Mouse (Mus musculus) neural tube, embryonic 13.5 days (tissue): ENCODE measurements around the gene Peg10. TPM values are rescaled to one million over a fixed set of nuclear protein-coding genes. Genes with fewer than 3 reads are reported as not detected.

Experiments used
- ATAC-seq: fragments of 200-750 bp; cut with Nextera tagmentation; 2 replicates; pipeline ENCODE4 v1.8.0; 2017; ENCODE audit warnings: low read depth, mild to moderate bottlenecking, moderate TSS enrichment, moderate library complexity
- H3K27ac ChIP-seq: fragments of 300-500 bp; sonication (generic); replicated peaks from 2 replicates; pipeline ENCODE4 v1.5.1; 2015; ENCODE audit warnings: moderate library complexity, mild to moderate bottlenecking, inconsistent platforms
- H3K27me3 ChIP-seq: fragments of 300-500 bp; sonication (generic); 2 replicates; pipeline ENCODE4 v1.6.1; 2015; ENCODE audit warnings: mild to moderate bottlenecking, inconsistent platforms
- H3K36me3 ChIP-seq: fragments of 300-500 bp; sonication (generic); 2 replicates; pipeline ENCODE4 v1.6.1; 2015; ENCODE audit warnings: mild to moderate bottlenecking, inconsistent platforms
- H3K4me1 ChIP-seq: fragments of 300-500 bp; sonication (generic); replicated peaks from 2 replicates; pipeline ENCODE4 v1.6.1; 2015; ENCODE audit warnings: inconsistent platforms
- H3K4me2 ChIP-seq: fragments of 300-500 bp; sonication (generic); 2 replicates; pipeline ENCODE4 v1.6.1; 2015; ENCODE audit warnings: inconsistent platforms, mild to moderate bottlenecking, moderate library complexity
- H3K4me3 ChIP-seq: fragments of 300-500 bp; sonication (generic); 2 replicates; pipeline ENCODE4 v1.5.1; 2015; ENCODE audit warnings: mild to moderate bottlenecking, inconsistent platforms
- H3K9ac ChIP-seq: fragments of 300-500 bp; sonication (generic); 2 replicates; pipeline ENCODE4 v1.6.1; 2015; ENCODE audit warnings: moderate library complexity, mild to moderate bottlenecking, inconsistent platforms
- H3K9me3 ChIP-seq: fragments of 300-500 bp; sonication (generic); 2 replicates; pipeline ENCODE4 v1.6.1; 2016; ENCODE audit warnings: inconsistent platforms
- WGBS: fragments of 180-500 bp; shearing (Covaris S2); methylation state at CpG from one replicate; pipeline ENCODE4 v1.1.7; 2015; 5-methylcytosine and 5-hydroxymethylcytosine counted together
- polyA plus RNA-seq: library from polyadenylated mRNA; unstranded; fragments of >200 nt; fragmentation: Nextera tagmentation; extraction: Ambion mirVana; gene quantifications from 2 replicates; pipeline ENCODE4 v1.2.1, GENCODE M21; 2015

The Peg10 gene
- polyA plus RNA-seq = 4.5 and 5.7 TPM in 2 replicates

- Histone ChIP-seq H3K27ac (peak within 1 kb of the TSS; percentile 83), H3K4me1 (peaks cover 12% of the 10 kb centered on the region), H3K27me3 (no peaks in the 10 kb centered on the region), H3K9ac (peak within 1 kb of the TSS; percentile 74), H3K36me3 (no peaks in the 10 kb centered on the region), H3K4me2 (peak within 1 kb of the TSS; percentile 67), H3K9me3 (peaks cover 11% of the 10 kb centered on the region), H3K4me3 (peak within 1 kb of the TSS; percentile 46)
- 52% methylated on average over 36 of the region's 38 CpGs for WGBS
- peak; percentile 72 for ATAC-seq
Observed at GRCm38 (mm10) chr6:4746696-4747439, at the start of gene Peg10, which contains the start of gene Sgce. Peg10 (plus strand) TSS chr6:4747306. Sgce (minus strand) TSS chr6:4747207.

- no peak overlapping the region for H3K27ac ChIP-seq
- H3K27me3 ChIP-seq = no peaks in the 10 kb centered on the region
- H3K9ac ChIP-seq = no peak overlapping the region
- no peak overlapping the region for H3K4me3 ChIP-seq
- H3K9me3 ChIP-seq = no peaks in the 10 kb centered on the region; the same call in 1 of the 2 replicates
- WGBS = 89% methylated on average over 8 of the region's 8 CpGs
- no peaks in the 10 kb centered on the region for H3K4me1 ChIP-seq
- H3K36me3 ChIP-seq = 0 out of 2 replicates have a peak, but pooled peaks cover 7% of the 10 kb centered on the region
- no peak overlapping the region for H3K4me2 ChIP-seq
- ATAC-seq = no peak
Observed at GRCm38 (mm10) chr6:4701641-4702040, 45.5 kb upstream of the Peg10 start.

- no peak for ATAC-seq
- Histone ChIP-seq H3K27me3 (no peaks in the 10 kb centered on the region), H3K27ac (no peak overlapping the region), H3K4me2 (no peak overlapping the region), H3K9me3 (no peaks in the 10 kb centered on the region), H3K36me3 (peaks cover 12% of the 10 kb centered on the region; the same call in 1 of the 2 replicates), H3K9ac (no peak overlapping the region), H3K4me3 (no peak overlapping the region), H3K4me1 (no peaks in the 10 kb centered on the region)
- WGBS = 87% methylated on average over 7 of the region's 7 CpGs
Observed at GRCm38 (mm10) chr6:4703908-4704307, 43.2 kb upstream of the Peg10 start.

- no peak for ATAC-seq
- Histone ChIP-seq H3K9me3 (no peaks in the 10 kb centered on the region), H3K9ac (no peak overlapping the region), H3K27me3 (no peaks in the 10 kb centered on the region), H3K4me2 (no peak overlapping the region), H3K4me1 (no peaks in the 10 kb centered on the region), H3K4me3 (no peak overlapping the region), H3K27ac (no peak overlapping the region), H3K36me3 (peaks cover 22% of the 10 kb centered on the region; the same call in 1 of the 2 replicates)
- 71% methylated on average over 5 of the region's 5 CpGs for WGBS
Observed at GRCm38 (mm10) chr6:4706415-4706814, 40.7 kb upstream of the Peg10 start.

GRCm38 (mm10) chr6:4708971-4709370, 38.1 kb upstream of the Peg10 start:
- Histone ChIP-seq H3K9me3 (no peaks in the 10 kb centered on the region), H3K4me2 (no peak overlapping the region), H3K4me3 (no peak overlapping the region), H3K36me3 (peaks cover 17% of the 10 kb centered on the region; the same call in 1 of the 2 replicates), H3K27ac (no peak overlapping the region), H3K27me3 (no peaks in the 10 kb centered on the region), H3K9ac (no peak overlapping the region), H3K4me1 (no peaks in the 10 kb centered on the region)
- 91% methylated on average over 1 of the region's 1 CpGs for WGBS
- no peak for ATAC-seq

- H3K27me3 ChIP-seq = no peaks in the 10 kb centered on the region
- ATAC-seq = no peak
- no peak overlapping the region for H3K4me2 ChIP-seq
- H3K27ac ChIP-seq = no peak overlapping the region
- no peaks in the 10 kb centered on the region for H3K9me3 ChIP-seq
- H3K9ac ChIP-seq = no peak overlapping the region
- H3K4me1 ChIP-seq = no peaks in the 10 kb centered on the region
- 0 out of 2 replicates have a peak, but pooled peaks cover 4% of the 10 kb centered on the region for H3K36me3 ChIP-seq
- 93% methylated on average over 2 of the region's 2 CpGs for WGBS
- no peak overlapping the region for H3K4me3 ChIP-seq
Observed at GRCm38 (mm10) chr6:4716171-4716570, 30.9 kb upstream of the Peg10 start.

GRCm38 (mm10) chr6:4717344-4717743, 29.8 kb upstream of the Peg10 start:
- Histone ChIP-seq H3K27me3 (no peaks in the 10 kb centered on the region), H3K36me3 (0 out of 2 replicates have a peak, but pooled peaks cover 4% of the 10 kb centered on the region), H3K9me3 (no peaks in the 10 kb centered on the region), H3K4me1 (peaks cover 8% of the 10 kb centered on the region; the same call in 1 of the 2 replicates), H3K27ac (no peak overlapping the region), H3K4me3 (no peak overlapping the region), H3K9ac (no peak overlapping the region), H3K4me2 (no peak overlapping the region)
- 84% methylated on average over 2 of the region's 2 CpGs for WGBS
- ATAC-seq = no peak

- no peak overlapping the region for H3K27ac ChIP-seq
- H3K9ac ChIP-seq = no peak overlapping the region
- H3K4me2 ChIP-seq = no peak overlapping the region
- H3K36me3 ChIP-seq = no peaks in the 10 kb centered on the region
- H3K9me3 ChIP-seq = no peaks in the 10 kb centered on the region
- H3K4me1 ChIP-seq = peaks cover 38% of the 10 kb centered on the region
- ATAC-seq = no peak
- H3K4me3 ChIP-seq = no peak overlapping the region
- 36% methylated on average over 6 of the region's 6 CpGs for WGBS
- H3K27me3 ChIP-seq = no peaks in the 10 kb centered on the region
Observed at GRCm38 (mm10) chr6:4722142-4722541, 25.0 kb upstream of the Peg10 start.

- Histone ChIP-seq H3K4me3 (no peak overlapping the region), H3K4me1 (peaks cover 38% of the 10 kb centered on the region), H3K9ac (no peak overlapping the region), H3K27me3 (no peaks in the 10 kb centered on the region), H3K36me3 (no peaks in the 10 kb centered on the region), H3K4me2 (no peak overlapping the region), H3K27ac (no peak overlapping the region), H3K9me3 (no peaks in the 10 kb centered on the region)
- no peak for ATAC-seq
- WGBS = 81% methylated on average over 13 of the region's 13 CpGs
Observed at GRCm38 (mm10) chr6:4722739-4723138, 24.4 kb upstream of the Peg10 start.

- H3K4me2 ChIP-seq = peak overlapping the region; percentile 43
- H3K27ac ChIP-seq = peak overlapping the region; percentile 9; the same call in 1 of the 2 replicates
- H3K4me1 ChIP-seq = peaks cover 38% of the 10 kb centered on the region
- no peak overlapping the region for H3K9ac ChIP-seq
- H3K27me3 ChIP-seq = no peaks in the 10 kb centered on the region
- no peaks in the 10 kb centered on the region for H3K9me3 ChIP-seq
- 24% methylated on average over 15 of the region's 15 CpGs for WGBS
- no peaks in the 10 kb centered on the region for H3K36me3 ChIP-seq
- H3K4me3 ChIP-seq = no peak overlapping the region
- peak; percentile 87 for ATAC-seq
Observed at GRCm38 (mm10) chr6:4723998-4724757, 22.9 kb upstream of the Peg10 start.

GRCm38 (mm10) chr6:4728305-4728704, 18.8 kb upstream of the Peg10 start:
- Histone ChIP-seq H3K9ac (no peak overlapping the region), H3K27ac (no peak overlapping the region), H3K4me1 (peaks cover 27% of the 10 kb centered on the region), H3K4me2 (no peak overlapping the region), H3K36me3 (no peaks in the 10 kb centered on the region), H3K4me3 (no peak overlapping the region), H3K9me3 (no peaks in the 10 kb centered on the region), H3K27me3 (no peaks in the 10 kb centered on the region)
- 85% methylated on average over 2 of the region's 2 CpGs for WGBS
- ATAC-seq = no peak

GRCm38 (mm10) chr6:4731675-4732074, 15.4 kb upstream of the Peg10 start:
- ATAC-seq = no peak
- no peaks in the 10 kb centered on the region for H3K9me3 ChIP-seq
- H3K4me2 ChIP-seq = no peak overlapping the region
- peaks cover 10% of the 10 kb centered on the region; the same call in 1 of the 2 replicates for H3K4me1 ChIP-seq
- H3K27ac ChIP-seq = no peak overlapping the region
- 63% methylated on average over 8 of the region's 8 CpGs for WGBS
- H3K4me3 ChIP-seq = no peak overlapping the region
- H3K27me3 ChIP-seq = no peaks in the 10 kb centered on the region
- no peaks in the 10 kb centered on the region for H3K36me3 ChIP-seq
- no peak overlapping the region for H3K9ac ChIP-seq
